Mouse (Mus musculus) forebrain, embryonic 14.5 days (tissue): ENCODE data around the gene Cox16. TPM values are rescaled to one million over a fixed set of nuclear protein-coding genes. Genes with fewer than 3 reads are reported as not detected.
A peak's percentile ranks its signal among the peaks of the same experiment; 100 is the strongest.

Experiments used
- ATAC-seq: fragments of 200-750 bp; cut with Nextera tagmentation; 2 replicates; pipeline ENCODE4 v1.8.0; 2017; ENCODE audit warnings: mild to moderate bottlenecking, moderate library complexity
- DNase-seq: peaks from one replicate; pipeline ENCODE4 v3.0.0-alpha.2; 2015; ENCODE audit warnings: low spot score
- H3K27ac ChIP-seq: fragments of 300-500 bp; sonication (generic); 2 replicates; pipeline ENCODE4 v1.5.1; 2014; ENCODE audit warnings: low read depth, mild to moderate bottlenecking, control low read depth, low read length, moderate library complexity
- H3K27me3 ChIP-seq: fragments of 300-500 bp; sonication (generic); replicated peaks from 2 replicates; pipeline ENCODE4 v1.6.1; 2014; ENCODE audit warnings: low read length, control low read depth, mixed read lengths; ENCODE audit not compliant: control insufficient read depth, insufficient read depth
- H3K36me3 ChIP-seq: fragments of 300-500 bp; sonication (generic); 2 replicates; pipeline ENCODE4 v1.6.1; 2014; ENCODE audit warnings: low read length, control low read depth; ENCODE audit not compliant: control insufficient read depth, insufficient read depth
- H3K4me1 ChIP-seq: fragments of 300-500 bp; sonication (generic); 2 replicates; pipeline ENCODE4 v1.6.1; 2014; ENCODE audit warnings: antibody characterized with exemption, low read length, control low read depth; ENCODE audit not compliant: control insufficient read depth, insufficient read depth
- H3K4me2 ChIP-seq: fragments of 300-500 bp; sonication (generic); 2 replicates; pipeline ENCODE4 v1.6.1; 2014; ENCODE audit warnings: mild to moderate bottlenecking, control low read depth, low read length
- H3K4me3 ChIP-seq: fragments of 300-500 bp; sonication (generic); 2 replicates; pipeline ENCODE4 v1.5.1; 2014; ENCODE audit warnings: low read depth, low read length, control low read depth
- H3K9ac ChIP-seq: fragments of 300-500 bp; sonication (generic); 2 replicates; pipeline ENCODE4 v1.6.1; 2014; ENCODE audit warnings: mild to moderate bottlenecking, low read length, control low read depth, moderate library complexity
- H3K9me3 ChIP-seq: fragments of 300-500 bp; sonication (generic); replicated peaks from 2 replicates; pipeline ENCODE4 v1.6.1; 2016; ENCODE audit warnings: low read length, control low read depth, mixed read lengths; ENCODE audit not compliant: control insufficient read depth
- WGBS: fragments of 180-500 bp; shearing (Covaris S2); extraction: QIAGEN DNeasy Blood & Tissue Kit; methylation state at CpG from one replicate; pipeline ENCODE4 v1.1.7; 2014; 5-methylcytosine and 5-hydroxymethylcytosine counted together
- polyA plus RNA-seq: library from polyadenylated mRNA; unstranded; fragments of >200 nt; fragmentation: Nextera tagmentation; extraction: Ambion mirVana; gene quantifications from 2 replicates; pipeline ENCODE4 v1.2.1, GENCODE M21; 2014

The Cox16 gene
- polyA plus RNA-seq, 1 experiment from 2014 or later = 134 TPM

- WGBS = 1% methylated on average over 44 of the region's 47 CpGs
- peak; percentile 77 for ATAC-seq
- peak within 1 kb of the TSS; percentile 95 for H3K4me2 ChIP-seq
These were observed 152.0 kb downstream of the Cox16 start, which contains the start of gene Slc8a3 for GRCm38 (mm10) chr12:81332875-81333421. Slc8a3 (minus strand) TSS chr12:81333180.

GRCm38 (mm10) chr12:81331937-81332874 lies 152.7 kb downstream of the Cox16 start:
- no peaks in the 10 kb centered on the region for H3K36me3 ChIP-seq
- peaks cover 6% of the 10 kb centered on the region; the same call in 1 of the 2 replicates for H3K27me3 ChIP-seq
- WGBS = 1% methylated on average over 47 of the region's 54 CpGs
- DNase-seq (peak; percentile 88), ATAC-seq (peak; percentile 83)
- H3K27ac ChIP-seq = peak overlapping the region; percentile 86
- H3K9ac ChIP-seq = peak overlapping the region; percentile 84
- H3K9me3 ChIP-seq = no peaks in the 10 kb centered on the region
- peak overlapping the region; percentile 95 for H3K4me2 ChIP-seq
- H3K4me3 ChIP-seq = peak overlapping the region; percentile 65
- H3K4me1 ChIP-seq = no peaks in the 10 kb centered on the region

More at GRCm38 (mm10) chr12:81332875-81333421, 152.0 kb downstream of the Cox16 start, which contains the start of gene Slc8a3:
- DNase-seq = peak; percentile 80
- peak within 1 kb of the TSS; percentile 86 for H3K27ac ChIP-seq
- peaks cover 6% of the 10 kb centered on the region; the same call in 1 of the 2 replicates for H3K27me3 ChIP-seq
- peak within 1 kb of the TSS; percentile 84 for H3K9ac ChIP-seq
- no peaks in the 10 kb centered on the region for H3K4me1 ChIP-seq
- no peaks in the 10 kb centered on the region for H3K9me3 ChIP-seq
- H3K4me3 ChIP-seq = peak within 1 kb of the TSS; percentile 65
- H3K36me3 ChIP-seq = no peaks in the 10 kb centered on the region

GRCm38 (mm10) chr12:81331046-81331638 lies 153.8 kb downstream of the Cox16 start:
- Histone ChIP-seq H3K27me3 (peaks cover 6% of the 10 kb centered on the region; the same call in 1 of the 2 replicates), H3K4me3 (peak overlapping the region; percentile 65), H3K36me3 (no peaks in the 10 kb centered on the region), H3K27ac (no peak overlapping the region), H3K4me2 (peak overlapping the region; percentile 95), H3K4me1 (no peaks in the 10 kb centered on the region), H3K9ac (peak overlapping the region; percentile 30; the same call in 1 of the 2 replicates), H3K9me3 (no peaks in the 10 kb centered on the region)
- 46% methylated on average over 5 of the region's 5 CpGs for WGBS
- ATAC-seq = no peak
- DNase-seq = no peak

- WGBS = 86% methylated on average over 3 of the region's 3 CpGs
These were observed 159.9 kb downstream of the Cox16 start for GRCm38 (mm10) chr12:81324991-81325390.

GRCm38 (mm10) chr12:81324116-81324515 lies 160.8 kb downstream of the Cox16 start:
- Histone ChIP-seq H3K4me3 (no peak overlapping the region), H3K4me2 (no peak overlapping the region), H3K4me1 (no peaks in the 10 kb centered on the region), H3K27me3 (no peaks in the 10 kb centered on the region), H3K27ac (no peak overlapping the region), H3K9ac (no peak overlapping the region), H3K9me3 (no peaks in the 10 kb centered on the region), H3K36me3 (no peaks in the 10 kb centered on the region)
- peak; percentile 21 for DNase-seq
- 94% methylated on average over 3 of the region's 3 CpGs for WGBS
- ATAC-seq = no peak

More at GRCm38 (mm10) chr12:81324991-81325390, 159.9 kb downstream of the Cox16 start:
- H3K9me3 ChIP-seq = no peaks in the 10 kb centered on the region
- H3K4me3 ChIP-seq = no peak overlapping the region
- H3K27ac ChIP-seq = no peak overlapping the region
- ATAC-seq = no peak
- H3K9ac ChIP-seq = no peak overlapping the region
- no peak overlapping the region for H3K4me2 ChIP-seq
- H3K36me3 ChIP-seq = no peaks in the 10 kb centered on the region
- H3K27me3 ChIP-seq = no peaks in the 10 kb centered on the region
- DNase-seq = no peak
- H3K4me1 ChIP-seq = no peaks in the 10 kb centered on the region

GRCm38 (mm10) chr12:81321021-81321420 lies 163.9 kb downstream of the Cox16 start:
- WGBS = 86% methylated on average over 1 of the region's 1 CpGs

GRCm38 (mm10) chr12:81317811-81318210 lies 167.1 kb downstream of the Cox16 start:
- no peak overlapping the region for H3K27ac ChIP-seq
- H3K4me2 ChIP-seq = no peak overlapping the region
- WGBS = 1% methylated on average over 2 of the region's 2 CpGs

More at GRCm38 (mm10) chr12:81321021-81321420, 163.9 kb downstream of the Cox16 start:
- H3K27ac ChIP-seq = no peak overlapping the region
- H3K9me3 ChIP-seq = no peaks in the 10 kb centered on the region
- peak; percentile 26 for DNase-seq
- no peaks in the 10 kb centered on the region for H3K27me3 ChIP-seq
- ATAC-seq = no peak
- H3K36me3 ChIP-seq = no peaks in the 10 kb centered on the region
- H3K4me1 ChIP-seq = no peaks in the 10 kb centered on the region
- no peak overlapping the region for H3K9ac ChIP-seq
- no peak overlapping the region for H3K4me2 ChIP-seq
- no peak overlapping the region for H3K4me3 ChIP-seq

GRCm38 (mm10) chr12:81315953-81316352 lies 169.0 kb downstream of the Cox16 start:
- H3K4me1 ChIP-seq = no peaks in the 10 kb centered on the region
- no peaks in the 10 kb centered on the region for H3K9me3 ChIP-seq
- H3K27ac ChIP-seq = no peak overlapping the region
- H3K27me3 ChIP-seq = no peaks in the 10 kb centered on the region
- 90% methylated on average over 5 of the region's 5 CpGs for WGBS
- H3K36me3 ChIP-seq = no peaks in the 10 kb centered on the region
- DNase-seq (peak; percentile 14), ATAC-seq (no peak)
- no peak overlapping the region for H3K4me2 ChIP-seq
- H3K4me3 ChIP-seq = no peak overlapping the region
- no peak overlapping the region for H3K9ac ChIP-seq

More at GRCm38 (mm10) chr12:81317811-81318210, 167.1 kb downstream of the Cox16 start:
- no peaks in the 10 kb centered on the region for H3K36me3 ChIP-seq
- no peak for DNase-seq
- H3K9me3 ChIP-seq = no peaks in the 10 kb centered on the region
- H3K9ac ChIP-seq = no peak overlapping the region
- ATAC-seq = no peak
- H3K4me1 ChIP-seq = no peaks in the 10 kb centered on the region
- H3K4me3 ChIP-seq = no peak overlapping the region
- H3K27me3 ChIP-seq = no peaks in the 10 kb centered on the region
